Mouse (Mus musculus) megakaryocyte, embryonic 14.5 days (primary cell): ENCODE results near the gene Farp2. TPM values are rescaled to one million over a fixed set of nuclear protein-coding genes. Genes with fewer than 3 reads are reported as not detected.
A peak's percentile ranks its signal among the peaks of the same experiment; 100 is the strongest.

Experiments used
- H3K27me3 ChIP-seq: replicated peaks from 2 replicates; pipeline ENCODE3; 2012; ENCODE audit warnings: inconsistent platforms
- H3K36me3 ChIP-seq: replicated peaks from 2 replicates; pipeline ENCODE3; 2012; ENCODE audit warnings: low read length, inconsistent platforms, mixed read lengths
- H3K4me1 ChIP-seq: 2 replicates; pipeline ENCODE4 v1.6.1; 2012; ENCODE audit warnings: inconsistent platforms
- H3K4me3 ChIP-seq: replicated peaks from 2 replicates; pipeline ENCODE3; 2012; ENCODE audit warnings: moderate library complexity, mild to moderate bottlenecking, inconsistent platforms
- H3K9me3 ChIP-seq: 2 replicates; pipeline ENCODE4 v1.6.1; 2012; ENCODE audit warnings: inconsistent platforms
- FLI1 ChIP-seq: IDR thresholded peaks from 2 replicates; pipeline ENCODE4 v1.6.1; 2012; ENCODE audit warnings: low read length, inconsistent platforms, mixed read lengths
- GATA1 ChIP-seq: IDR thresholded peaks from 3 replicates; pipeline ENCODE4 v1.6.1; 2012; ENCODE audit warnings: mixed read lengths, low read length, inconsistent platforms, borderline replicate concordance
- polyA plus RNA-seq: library from polyadenylated mRNA; stranded (reverse); fragments of >175 nt; gene quantifications from 2 replicates; pipeline ENCODE4 v1.2.3, GENCODE M21; 2012; ENCODE audit warnings: low replicate concordance; ENCODE audit not compliant: insufficient read depth

The Farp2 gene
- polyA plus RNA-seq, 1 experiment, result not detected

- no peak for TF ChIP-seq FLI1
- TF ChIP-seq GATA1, result no peak
- H3K9me3 ChIP-seq, result peaks cover 7% of the 10 kb centered on the region
These were observed 76.5 kb downstream of the Farp2 start for GRCm38 (mm10) chr1:93588346-93588745.

GRCm38 (mm10) chr1:93593960-93594359, 82.1 kb downstream of the Farp2 start:
- peaks cover 12% of the 10 kb centered on the region for H3K27me3 ChIP-seq
- no peak overlapping the region for H3K4me3 ChIP-seq
- no peak for TF ChIP-seq GATA1
- H3K9me3 ChIP-seq, result peaks cover 25% of the 10 kb centered on the region
- no peaks in the 10 kb centered on the region for H3K36me3 ChIP-seq
- 0 out of 2 replicates have a peak, but pooled peaks cover 3% of the 10 kb centered on the region for H3K4me1 ChIP-seq

More at GRCm38 (mm10) chr1:93588346-93588745, 76.5 kb downstream of the Farp2 start:
- Histone ChIP-seq H3K27me3 (peaks cover 11% of the 10 kb centered on the region), H3K36me3 (no peaks in the 10 kb centered on the region), H3K4me3 (no peak overlapping the region), H3K4me1 (peaks cover 4% of the 10 kb centered on the region; the same call in 1 of the 2 replicates)

GRCm38 (mm10) chr1:93595916-93596315, 84.0 kb downstream of the Farp2 start:
- H3K27me3 ChIP-seq, result peaks cover 19% of the 10 kb centered on the region
- TF ChIP-seq FLI1, result no peak
- H3K9me3 ChIP-seq, result peaks cover 25% of the 10 kb centered on the region
- no peaks in the 10 kb centered on the region for H3K36me3 ChIP-seq
- H3K4me3 ChIP-seq, result no peak overlapping the region
- 0 out of 2 replicates have a peak, but pooled peaks cover 3% of the 10 kb centered on the region for H3K4me1 ChIP-seq

GRCm38 (mm10) chr1:93602911-93603310, 91.0 kb downstream of the Farp2 start:
- H3K36me3 ChIP-seq, result no peaks in the 10 kb centered on the region
- no peak for TF ChIP-seq FLI1
- no peak for TF ChIP-seq GATA1

GRCm38 (mm10) chr1:93603921-93604320, 92.0 kb downstream of the Farp2 start:
- Histone ChIP-seq H3K27me3 (peaks cover 20% of the 10 kb centered on the region), H3K4me1 (peaks cover 22% of the 10 kb centered on the region), H3K9me3 (peaks cover 5% of the 10 kb centered on the region), H3K36me3 (no peaks in the 10 kb centered on the region), H3K4me3 (no peak overlapping the region)
- no peak for TF ChIP-seq GATA1
- no peak for TF ChIP-seq FLI1

More at GRCm38 (mm10) chr1:93602911-93603310, 91.0 kb downstream of the Farp2 start:
- Histone ChIP-seq H3K27me3 (peaks cover 20% of the 10 kb centered on the region), H3K9me3 (peaks cover 5% of the 10 kb centered on the region), H3K4me3 (no peak overlapping the region), H3K4me1 (peaks cover 14% of the 10 kb centered on the region)

GRCm38 (mm10) chr1:93607090-93608083, 95.5 kb downstream of the Farp2 start:
- Histone ChIP-seq H3K27me3 (peaks cover 5% of the 10 kb centered on the region), H3K4me1 (peaks cover 47% of the 10 kb centered on the region), H3K36me3 (no peaks in the 10 kb centered on the region), H3K9me3 (peaks cover 5% of the 10 kb centered on the region), H3K4me3 (peak overlapping the region; percentile 7)
- TF ChIP-seq FLI1 (no peak), GATA1 (no peak)

GRCm38 (mm10) chr1:93608696-93609245, 96.9 kb downstream of the Farp2 start:
- H3K36me3 ChIP-seq, result no peaks in the 10 kb centered on the region
- TF ChIP-seq FLI1, result no peak

GRCm38 (mm10) chr1:93609762-93610161, 97.9 kb downstream of the Farp2 start:
- Histone ChIP-seq H3K4me1 (peaks cover 58% of the 10 kb centered on the region), H3K36me3 (no peaks in the 10 kb centered on the region), H3K27me3 (peaks cover 2% of the 10 kb centered on the region), H3K4me3 (no peak overlapping the region), H3K9me3 (peaks cover 5% of the 10 kb centered on the region)
- TF ChIP-seq FLI1 (no peak), GATA1 (no peak)

More at GRCm38 (mm10) chr1:93608696-93609245, 96.9 kb downstream of the Farp2 start:
- Histone ChIP-seq H3K4me1 (peaks cover 58% of the 10 kb centered on the region), H3K4me3 (peak overlapping the region; percentile 21), H3K27me3 (peaks cover 4% of the 10 kb centered on the region), H3K9me3 (peaks cover 5% of the 10 kb centered on the region)

GRCm38 (mm10) chr1:93618059-93618748, 106.3 kb downstream of the Farp2 start:
- Histone ChIP-seq H3K36me3 (peaks cover 52% of the 10 kb centered on the region), H3K4me1 (peaks cover 51% of the 10 kb centered on the region), H3K4me3 (no peak overlapping the region), H3K9me3 (no peaks in the 10 kb centered on the region), H3K27me3 (no peaks in the 10 kb centered on the region)
- TF ChIP-seq GATA1 (no peak), FLI1 (no peak)

GRCm38 (mm10) chr1:93618948-93619347, 107.1 kb downstream of the Farp2 start:
- Histone ChIP-seq H3K36me3 (peaks cover 60% of the 10 kb centered on the region), H3K9me3 (no peaks in the 10 kb centered on the region), H3K4me3 (no peak overlapping the region), H3K4me1 (peaks cover 56% of the 10 kb centered on the region), H3K27me3 (no peaks in the 10 kb centered on the region)
- TF ChIP-seq FLI1 (no peak), GATA1 (no peak)
